Mouse (Mus musculus) hindbrain, embryonic 10.5 days (tissue): ENCODE data around the gene Gdpgp1. TPM values are rescaled to one million over a fixed set of nuclear protein-coding genes. Genes with fewer than 3 reads are reported as not detected.

ENCODE experiments used
- DNase-seq: peaks from one replicate; pipeline ENCODE4 v3.0.0-alpha.2; 2017; ENCODE audit warnings: low spot score
- H3K27ac ChIP-seq: fragments of 300-500 bp; sonication (generic); 2 replicates; pipeline ENCODE4 v1.5.1; 2016; ENCODE audit warnings: mild to moderate bottlenecking, moderate library complexity
- H3K27me3 ChIP-seq: fragments of 300-500 bp; sonication (generic); 2 replicates; pipeline ENCODE4 v1.6.1; 2016; ENCODE audit warnings: mild to moderate bottlenecking; ENCODE audit not compliant: poor library complexity, insufficient read depth, severe bottlenecking
- H3K36me3 ChIP-seq: fragments of 300-500 bp; sonication (generic); 2 replicates; pipeline ENCODE4 v1.6.1; 2016; ENCODE audit warnings: mild to moderate bottlenecking, moderate library complexity
- H3K4me1 ChIP-seq: fragments of 300-500 bp; sonication (generic); replicated peaks from 2 replicates; pipeline ENCODE4 v1.6.1; 2016; ENCODE audit warnings: mild to moderate bottlenecking
- H3K4me3 ChIP-seq: fragments of 300-500 bp; sonication (generic); 2 replicates; pipeline ENCODE4 v1.5.1; 2016; ENCODE audit warnings: mild to moderate bottlenecking, moderate library complexity
- H3K9me3 ChIP-seq: fragments of 300-500 bp; sonication (generic); 2 replicates; pipeline ENCODE4 v1.6.1; 2016; ENCODE audit warnings: mild to moderate bottlenecking, moderate library complexity
- WGBS: fragments of 180-500 bp; shearing (Covaris S2); methylation state at CpG from one replicate; pipeline ENCODE4 v1.1.7; 2016; 5-methylcytosine and 5-hydroxymethylcytosine counted together
- polyA plus RNA-seq: library from polyadenylated mRNA; unstranded; fragments of >200 nt; fragmentation: Nextera tagmentation; extraction: Ambion mirVana; gene quantifications from 2 replicates; pipeline ENCODE4 v1.2.1, GENCODE M21; 2016

The Gdpgp1 gene
- polyA plus RNA-seq, 1 experiment from 2014 or later: 6.5 TPM

GRCm38 (mm10) chr7:80201888-80202540 is 30.7 kb upstream of the Gdpgp1 start:
- Histone ChIP-seq H3K4me1 (peaks cover 97% of the 10 kb centered on the region), H3K27ac (peak overlapping the region; percentile 54; the same call in 1 of the 2 replicates), H3K4me3 (no peak overlapping the region), H3K27me3 (no peaks in the 10 kb centered on the region), H3K36me3 (peaks cover 24% of the 10 kb centered on the region), H3K9me3 (no peaks in the 10 kb centered on the region)
- 87% methylated on average over 15 of the region's 15 CpGs for WGBS
- no peak for DNase-seq

DNA sequence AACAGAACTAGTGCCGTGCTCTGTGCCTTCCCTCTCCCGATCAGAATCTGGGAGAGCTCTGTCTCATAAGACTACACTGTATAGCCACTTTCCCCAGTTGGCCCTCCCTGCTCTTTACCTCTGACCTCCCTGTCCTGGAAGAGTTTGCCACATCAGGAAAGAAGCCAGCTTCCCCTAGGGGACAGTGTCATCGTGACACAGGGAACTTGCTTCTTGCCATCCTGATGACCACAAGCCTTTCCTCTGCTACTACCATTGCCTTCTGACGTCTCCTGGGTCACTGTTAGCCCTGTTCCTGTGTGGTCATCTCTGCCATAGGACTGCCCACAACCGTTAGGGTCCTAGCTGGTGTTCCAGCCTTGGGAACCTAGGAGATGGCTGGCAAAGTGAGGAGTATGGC is 29.7 kb upstream of the Gdpgp1 start:
- no peak overlapping the region for H3K4me3 ChIP-seq
- H3K4me1 ChIP-seq: peaks cover 97% of the 10 kb centered on the region
- H3K27ac ChIP-seq: peak overlapping the region; percentile 79
- no peak for DNase-seq
- no peaks in the 10 kb centered on the region for H3K9me3 ChIP-seq
- WGBS: 81% methylated on average over 5 of the region's 5 CpGs
- peaks cover 24% of the 10 kb centered on the region for H3K36me3 ChIP-seq
- H3K27me3 ChIP-seq: no peaks in the 10 kb centered on the region

DNA sequence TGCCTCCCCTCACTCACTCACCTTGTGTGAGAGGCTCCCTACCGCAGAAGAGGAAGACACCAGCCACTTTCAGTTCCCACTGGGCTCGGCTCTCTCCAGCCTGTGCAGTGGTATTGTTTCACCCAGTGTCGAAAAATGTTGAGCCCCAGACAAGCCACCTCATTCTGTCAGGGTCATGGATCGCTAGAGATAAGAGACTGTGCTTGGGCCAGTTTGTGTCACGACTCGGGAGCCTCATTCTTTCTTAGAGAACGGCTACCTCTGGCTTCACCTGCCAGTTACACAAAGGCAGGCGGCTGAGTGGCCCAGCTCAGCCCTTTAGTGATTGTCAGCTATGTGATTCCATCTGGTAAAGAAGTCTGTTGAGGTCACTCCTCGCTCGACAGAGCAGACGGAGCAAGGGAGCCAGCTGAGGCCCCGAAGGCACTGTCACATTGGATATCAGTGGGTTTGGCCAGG is 29.0 kb upstream of the Gdpgp1 start:
- peaks cover 97% of the 10 kb centered on the region for H3K4me1 ChIP-seq
- no peaks in the 10 kb centered on the region for H3K27me3 ChIP-seq
- H3K36me3 ChIP-seq: peaks cover 24% of the 10 kb centered on the region
- peak overlapping the region; percentile 79 for H3K27ac ChIP-seq
- 40% methylated on average over 12 of the region's 12 CpGs for WGBS
- H3K9me3 ChIP-seq: no peaks in the 10 kb centered on the region
- DNase-seq: no peak
- no peak overlapping the region for H3K4me3 ChIP-seq

DNA sequence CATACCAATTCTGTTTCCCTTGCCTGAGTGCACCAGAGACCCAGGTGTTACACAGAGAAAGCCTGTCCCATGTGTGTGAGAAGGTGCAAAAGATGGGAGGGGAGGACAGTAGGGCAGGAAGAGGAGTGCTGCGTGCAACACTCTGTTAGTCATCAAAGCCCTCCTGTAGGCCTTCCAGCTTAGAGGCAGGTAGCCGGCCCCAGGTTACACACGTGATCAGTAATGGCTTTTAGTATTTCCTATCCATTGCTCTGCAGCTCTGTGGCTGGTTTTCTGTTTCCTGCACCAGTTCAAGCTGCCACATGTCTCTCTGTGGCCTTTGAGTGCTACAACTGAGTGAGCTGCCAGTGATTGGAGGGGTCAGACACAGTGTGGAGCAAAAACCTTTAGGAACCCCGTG is 28.3 kb upstream of the Gdpgp1 start:
- H3K4me1 ChIP-seq: peaks cover 97% of the 10 kb centered on the region
- no peak for DNase-seq
- no peaks in the 10 kb centered on the region for H3K27me3 ChIP-seq
- H3K27ac ChIP-seq: peak overlapping the region; percentile 26; the same call in 1 of the 2 replicates
- H3K4me3 ChIP-seq: no peak overlapping the region
- WGBS: 88% methylated on average over 4 of the region's 4 CpGs
- no peaks in the 10 kb centered on the region for H3K9me3 ChIP-seq
- H3K36me3 ChIP-seq: peaks cover 24% of the 10 kb centered on the region

- H3K4me1 ChIP-seq: peaks cover 97% of the 10 kb centered on the region
These were observed 27.7 kb upstream of the Gdpgp1 start for GRCm38 (mm10) chr7:80204961-80205360.

GRCm38 (mm10) chr7:80205705-80206589 is 26.7 kb upstream of the Gdpgp1 start:
- peaks cover 89% of the 10 kb centered on the region for H3K4me1 ChIP-seq
- no peaks in the 10 kb centered on the region for H3K9me3 ChIP-seq
- DNase-seq: no peak
- 89% methylated on average over 12 of the region's 12 CpGs for WGBS
- 0 out of 2 replicates have a peak overlapping the region, but pooled peaks have one; percentile 5 for H3K27ac ChIP-seq
- peaks cover 11% of the 10 kb centered on the region for H3K36me3 ChIP-seq
- no peaks in the 10 kb centered on the region for H3K27me3 ChIP-seq
- no peak overlapping the region for H3K4me3 ChIP-seq

More at GRCm38 (mm10) chr7:80204961-80205360, 27.7 kb upstream of the Gdpgp1 start:
- H3K4me3 ChIP-seq: no peak overlapping the region
- no peak overlapping the region for H3K27ac ChIP-seq
- H3K36me3 ChIP-seq: peaks cover 20% of the 10 kb centered on the region
- H3K27me3 ChIP-seq: no peaks in the 10 kb centered on the region
- no peak for DNase-seq
- 85% methylated on average over 7 of the region's 7 CpGs for WGBS
- no peaks in the 10 kb centered on the region for H3K9me3 ChIP-seq

GRCm38 (mm10) chr7:80207314-80207731 is 25.3 kb upstream of the Gdpgp1 start:
- no peak for DNase-seq
- 69% methylated on average over 3 of the region's 3 CpGs for WGBS
- Histone ChIP-seq H3K4me1 (peaks cover 75% of the 10 kb centered on the region), H3K4me3 (no peak overlapping the region), H3K27ac (peak overlapping the region; percentile 30), H3K9me3 (no peaks in the 10 kb centered on the region), H3K36me3 (peaks cover 8% of the 10 kb centered on the region), H3K27me3 (no peaks in the 10 kb centered on the region)

DNA sequence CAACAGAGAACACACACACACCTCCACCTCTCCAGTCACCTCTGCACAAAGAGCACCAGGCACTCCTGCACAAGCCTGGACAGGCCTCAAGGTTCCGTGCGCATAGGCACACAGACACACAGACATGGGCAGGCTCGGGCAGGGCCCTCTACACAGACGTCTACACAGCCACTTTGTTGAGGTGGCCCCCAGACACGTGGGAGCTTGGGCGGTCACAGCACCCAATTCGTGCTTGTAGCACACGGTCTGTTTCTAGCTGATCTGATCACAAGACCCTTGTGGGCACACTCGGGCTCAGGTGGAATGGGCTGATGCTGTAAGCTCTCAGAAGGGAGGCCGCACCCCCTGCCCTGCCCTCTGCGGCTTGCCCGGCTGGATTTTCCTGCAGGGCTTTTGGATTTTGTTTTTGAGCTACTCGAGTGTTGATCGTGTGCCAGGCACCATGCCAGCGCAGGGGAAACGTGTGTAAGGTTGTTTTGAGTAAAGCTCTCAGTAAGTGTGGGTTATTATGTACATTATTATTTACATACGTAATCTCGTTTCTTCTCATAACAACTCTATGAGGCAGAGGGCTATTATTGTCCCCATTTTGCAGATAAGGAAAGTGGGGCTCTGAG is 24.5 kb upstream of the Gdpgp1 start:
- Histone ChIP-seq H3K4me1 (peaks cover 67% of the 10 kb centered on the region), H3K4me3 (no peak overlapping the region), H3K27ac (0 out of 2 replicates have a peak overlapping the region, but pooled peaks have one; percentile 30), H3K9me3 (no peaks in the 10 kb centered on the region), H3K36me3 (peaks cover 9% of the 10 kb centered on the region), H3K27me3 (no peaks in the 10 kb centered on the region)
- DNase-seq: no peak
- 87% methylated on average over 18 of the region's 18 CpGs for WGBS

GRCm38 (mm10) chr7:80208738-80209430 is 23.8 kb upstream of the Gdpgp1 start:
- Histone ChIP-seq H3K4me3 (no peak overlapping the region), H3K4me1 (peaks cover 60% of the 10 kb centered on the region), H3K36me3 (peaks cover 15% of the 10 kb centered on the region), H3K27me3 (no peaks in the 10 kb centered on the region), H3K9me3 (no peaks in the 10 kb centered on the region), H3K27ac (peak overlapping the region; percentile 56; the same call in 1 of the 2 replicates)
- 80% methylated on average over 10 of the region's 10 CpGs for WGBS
- DNase-seq: no peak

DNA sequence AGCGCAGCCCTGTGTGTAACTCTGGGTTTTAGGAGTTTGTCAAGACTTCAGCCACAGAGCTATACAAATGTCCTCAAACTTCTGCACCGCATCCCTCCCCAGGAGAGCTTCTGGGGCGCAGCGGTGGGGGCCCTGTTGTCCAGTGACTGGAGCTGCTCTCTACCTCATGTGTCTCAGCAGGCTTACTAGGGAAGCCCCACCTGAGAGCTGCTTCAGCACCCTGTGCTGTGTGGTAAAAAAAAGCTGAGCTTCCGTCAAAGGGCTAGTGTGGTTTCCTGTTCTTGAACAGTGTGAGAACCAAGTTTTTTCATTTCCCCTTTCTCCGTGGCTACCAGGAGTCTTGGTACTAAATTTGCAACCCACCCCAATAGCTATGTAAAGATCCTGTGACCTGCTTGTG is 23.0 kb upstream of the Gdpgp1 start:
- DNase-seq: no peak
- Histone ChIP-seq H3K36me3 (peaks cover 23% of the 10 kb centered on the region), H3K27me3 (no peaks in the 10 kb centered on the region), H3K4me3 (no peak overlapping the region), H3K27ac (no peak overlapping the region; the same call in 1 of the 2 replicates), H3K9me3 (no peaks in the 10 kb centered on the region), H3K4me1 (peaks cover 53% of the 10 kb centered on the region)
- WGBS: 80% methylated on average over 6 of the region's 6 CpGs

DNA sequence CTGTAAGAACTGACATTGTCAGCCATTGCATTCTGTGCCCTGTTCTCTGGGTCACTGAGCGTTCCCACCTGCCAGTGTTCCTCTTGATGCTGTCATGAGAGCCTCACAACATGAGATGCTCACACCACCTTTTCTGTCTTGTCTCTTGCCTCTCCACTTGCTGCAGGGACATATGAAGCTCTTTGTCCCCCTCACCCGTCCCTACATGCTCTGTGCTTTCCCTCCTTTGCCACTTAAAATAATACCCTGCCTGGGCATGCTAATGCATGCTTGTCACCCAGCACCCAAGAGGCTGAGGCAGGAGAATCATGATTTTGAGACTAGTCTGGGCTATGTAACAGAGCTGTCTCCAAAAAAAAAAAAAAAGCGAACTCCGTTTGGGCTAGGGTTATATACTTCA is 21.7 kb upstream of the Gdpgp1 start:
- no peaks in the 10 kb centered on the region for H3K9me3 ChIP-seq
- no peak overlapping the region for H3K27ac ChIP-seq
- H3K4me1 ChIP-seq: peaks cover 53% of the 10 kb centered on the region
- no peak overlapping the region for H3K4me3 ChIP-seq
- no peaks in the 10 kb centered on the region for H3K27me3 ChIP-seq
- H3K36me3 ChIP-seq: peaks cover 33% of the 10 kb centered on the region
- DNase-seq: no peak
- WGBS: 85% methylated on average over 4 of the region's 4 CpGs

DNA sequence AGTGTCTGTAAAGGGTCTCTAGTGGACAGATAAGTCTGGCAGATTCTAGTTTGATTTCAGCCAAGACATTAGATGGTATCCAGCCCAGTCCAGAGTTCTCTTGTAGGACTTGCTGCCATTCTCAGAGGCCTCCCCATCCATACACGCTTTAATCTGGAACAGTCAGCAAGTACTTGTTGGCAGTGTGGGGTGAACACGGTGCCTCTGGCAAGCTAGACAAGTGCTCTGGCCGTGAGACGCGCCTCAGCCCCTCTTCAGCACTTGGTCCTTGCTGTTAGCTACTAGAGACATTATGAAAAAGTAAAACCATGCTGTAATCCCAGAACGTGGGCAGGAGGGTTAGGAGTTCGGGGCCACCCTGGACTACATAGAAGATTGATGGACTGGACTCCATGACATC is 19.1 kb upstream of the Gdpgp1 start:
- Histone ChIP-seq H3K9me3 (no peaks in the 10 kb centered on the region), H3K36me3 (peaks cover 59% of the 10 kb centered on the region), H3K4me3 (no peak overlapping the region), H3K27me3 (no peaks in the 10 kb centered on the region), H3K27ac (no peak overlapping the region), H3K4me1 (peaks cover 37% of the 10 kb centered on the region; the same call in 1 of the 2 replicates)
- DNase-seq: no peak
- WGBS: 95% methylated on average over 7 of the region's 7 CpGs
